Mouse (Mus musculus): ENCODE data around the gene Erich6b.

The Erich6b gene

GRCm38 (mm10) chr14:75642080-75642479 lies at the start of gene Erich6b:
Gene Erich6b (plus strand): TSS chr14:75642259.
- DNase-seq (ENCODE audit: extremely low read depth, low read depth, low spot score), result no peak

- no peak for DNase-seq (ENCODE audit: extremely low read depth, low read depth, low spot score)
Measured at GRCm38 (mm10) chr14:75592978-75593377, 49.1 kb upstream of the Erich6b start, which contains the start of gene Spert. Gene Spert (minus strand): TSS chr14:75593116.

GRCm38 (mm10) chr14:75609176-75609575 lies 32.9 kb upstream of the Erich6b start:
- no peak for DNase-seq (ENCODE audit: extremely low read depth, low read depth, low spot score)

- DNase-seq (ENCODE audit: extremely low read depth, low read depth, low spot score), result no peak
Measured at GRCm38 (mm10) chr14:75616375-75616774, 25.7 kb upstream of the Erich6b start.

GRCm38 (mm10) chr14:75622984-75623383 lies 19.1 kb upstream of the Erich6b start:
- no peak for DNase-seq (ENCODE audit: extremely low read depth, low read depth, low spot score)

- DNase-seq (ENCODE audit: extremely low read depth, low read depth, low spot score), result no peak
Measured at GRCm38 (mm10) chr14:75628870-75629269, 13.2 kb upstream of the Erich6b start.

GRCm38 (mm10) chr14:75635350-75635749 lies 6.7 kb upstream of the Erich6b start:
- no peak for DNase-seq (ENCODE audit: extremely low read depth, low read depth, low spot score)

GRCm38 (mm10) chr14:75636107-75636506 lies 6.0 kb upstream of the Erich6b start:
- no peak for DNase-seq (ENCODE audit: extremely low read depth, low read depth, low spot score)

GRCm38 (mm10) chr14:75637641-75638040 lies 4.4 kb upstream of the Erich6b start:
- DNase-seq (ENCODE audit: extremely low read depth, low read depth, low spot score), result no peak

GRCm38 (mm10) chr14:75640846-75641245 lies 1.2 kb upstream of the Erich6b start:
- DNase-seq (ENCODE audit: extremely low read depth, low read depth, low spot score), result no peak

GRCm38 (mm10) chr14:75641369-75641768 lies 690 bp upstream of the Erich6b start:
- no peak for DNase-seq (ENCODE audit: extremely low read depth, low read depth, low spot score)

GRCm38 (mm10) chr14:75645461-75645860 lies 3.4 kb downstream of the Erich6b start:
- no peak for DNase-seq (ENCODE audit: extremely low read depth, low read depth, low spot score)

- no peak for DNase-seq (ENCODE audit: extremely low read depth, low read depth, low spot score)
Measured at GRCm38 (mm10) chr14:75646060-75646459, 4.0 kb downstream of the Erich6b start.

- no peak for DNase-seq (ENCODE audit: extremely low read depth, low read depth, low spot score)
Measured at GRCm38 (mm10) chr14:75646968-75647829, 5.1 kb downstream of the Erich6b start.

GRCm38 (mm10) chr14:75660936-75661335 lies 18.9 kb downstream of the Erich6b start:
- no peak for DNase-seq (ENCODE audit: extremely low read depth, low read depth, low spot score)

GRCm38 (mm10) chr14:75661548-75661947 lies 19.5 kb downstream of the Erich6b start:
- DNase-seq (ENCODE audit: extremely low read depth, low read depth, low spot score), result no peak

- no peak for DNase-seq (ENCODE audit: extremely low read depth, low read depth, low spot score)
Measured at GRCm38 (mm10) chr14:75665430-75666180, 23.5 kb downstream of the Erich6b start.

- DNase-seq (ENCODE audit: extremely low read depth, low read depth, low spot score), result no peak
Measured at GRCm38 (mm10) chr14:75669085-75669645, 27.1 kb downstream of the Erich6b start.

- DNase-seq (ENCODE audit: extremely low read depth, low read depth, low spot score), result no peak
Measured at GRCm38 (mm10) chr14:75676316-75676715, 34.3 kb downstream of the Erich6b start.

- no peak for DNase-seq (ENCODE audit: extremely low read depth, low read depth, low spot score)
Measured at GRCm38 (mm10) chr14:75690428-75690827, 48.4 kb downstream of the Erich6b start.

- no peak for DNase-seq (ENCODE audit: extremely low read depth, low read depth, low spot score)
Measured at GRCm38 (mm10) chr14:75696096-75696495, 54.0 kb downstream of the Erich6b start.

- no peak for DNase-seq (ENCODE audit: extremely low read depth, low read depth, low spot score)
Measured at GRCm38 (mm10) chr14:75697928-75698327, 55.9 kb downstream of the Erich6b start.
